Mouse (Mus musculus): ENCODE data around the gene Sult4a1. TPM values are rescaled to one million over a fixed set of nuclear protein-coding genes. Genes with fewer than 3 reads are reported as not detected.

Gene Sult4a1
- polyA plus RNA-seq (2015; fragmentation: Nextera tagmentation; extraction: Ambion mirVana): 0.82 and 1.1 TPM in 2 replicates

DNA sequence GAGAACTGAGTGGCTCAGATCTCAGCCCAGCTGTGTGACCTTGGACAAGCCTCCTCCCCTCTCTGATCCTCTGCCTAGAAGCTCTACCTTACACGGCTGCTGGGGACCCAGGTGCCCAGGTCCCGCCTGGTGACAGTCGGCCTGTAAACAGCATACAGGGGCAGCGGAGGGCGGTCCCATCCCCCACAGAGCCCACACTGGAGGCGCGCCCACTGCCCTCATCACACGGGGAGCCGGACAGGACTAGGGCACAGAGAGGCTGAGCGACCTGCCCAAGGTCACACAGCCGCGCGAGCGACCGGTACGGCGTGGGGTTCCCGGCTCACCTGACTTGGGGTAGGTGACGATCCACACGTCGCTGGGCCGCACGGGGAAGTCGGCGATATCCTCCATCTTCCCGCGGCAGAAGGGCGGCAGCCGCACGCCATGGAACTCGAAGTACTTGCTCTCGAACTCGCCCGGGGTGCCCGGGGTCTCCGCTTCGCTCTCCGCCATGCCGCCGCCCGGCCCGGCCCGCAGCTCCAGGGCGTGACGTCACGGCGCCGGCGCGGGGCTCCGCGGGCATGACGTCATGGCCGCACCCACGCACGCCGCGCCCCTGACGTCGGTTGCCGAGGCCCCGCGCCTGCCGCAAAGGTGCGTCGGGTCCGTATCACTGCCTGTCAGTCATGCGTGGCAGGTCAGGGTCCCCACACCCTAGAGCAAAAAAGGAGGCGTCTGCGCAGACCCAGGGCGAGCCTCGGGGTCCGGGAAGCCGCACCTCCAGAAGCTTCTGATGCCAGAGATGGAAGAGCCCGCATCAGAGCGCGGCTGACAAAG, at the start of gene Sult4a1:
Sult4a1 (minus strand) TSS at position 650 of the 819 bp plus-strand sequence.
- Histone ChIP-seq H3K36me3 (no peaks in the 10 kb centered on the region), H3K4me2 (peak within 1 kb of the TSS; percentile 89), H3K4me1 (peaks cover 7% of the 10 kb centered on the region), H3K27ac (no peak within 1 kb of the TSS), H3K4me3 (peak within 1 kb of the TSS; percentile 44), H3K27me3 (peaks cover 36% of the 10 kb centered on the region), H3K9me3 (no peaks in the 10 kb centered on the region), H3K9ac (no peak within 1 kb of the TSS)
- ATAC-seq (ENCODE audit: borderline replicate concordance, extremely low read depth, low FRiP score, low TSS enrichment): peak; percentile 56; the same call in 1 of the 2 replicates
- WGBS: 2% methylated on average over 77 of the region's 77 CpGs

DNA sequence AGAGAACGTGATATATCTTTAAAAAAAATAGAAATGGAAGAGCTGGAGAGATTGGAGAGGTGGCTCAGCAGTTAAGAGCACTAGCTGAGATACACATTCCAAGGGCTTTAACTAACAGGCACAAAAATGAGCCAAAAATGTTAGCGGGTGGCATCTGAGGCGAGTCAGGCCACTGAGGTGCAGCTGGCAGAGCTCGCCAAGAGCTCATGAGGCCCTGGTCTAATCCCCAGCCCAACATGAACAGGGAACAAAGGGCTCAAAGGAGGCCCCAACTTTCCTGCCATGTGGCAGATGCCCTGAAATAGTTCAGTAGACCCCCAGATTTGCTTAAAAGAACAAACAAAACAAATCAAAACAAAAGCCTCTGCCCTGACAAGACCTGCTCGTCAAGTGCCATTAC, 35.4 kb upstream of the Sult4a1 start:
- no peak overlapping the region for H3K4me2 ChIP-seq
- 53% methylated on average over 5 of the region's 5 CpGs for WGBS
- H3K9me3 ChIP-seq: no peaks in the 10 kb centered on the region
- ATAC-seq (ENCODE audit: borderline replicate concordance, extremely low read depth, low FRiP score, low TSS enrichment): no peak
- H3K9ac ChIP-seq: no peak overlapping the region
- no peaks in the 10 kb centered on the region for H3K4me1 ChIP-seq
- no peak overlapping the region for H3K27ac ChIP-seq
- no peak overlapping the region for H3K4me3 ChIP-seq
- no peaks in the 10 kb centered on the region for H3K36me3 ChIP-seq
- H3K27me3 ChIP-seq: no peaks in the 10 kb centered on the region

- ATAC-seq (ENCODE audit: borderline replicate concordance, extremely low read depth, low FRiP score, low TSS enrichment): no peak
- H3K27ac ChIP-seq: no peak overlapping the region
Measured at GRCm38 (mm10) chr15:84140109-84140508, 34.6 kb upstream of the Sult4a1 start.

GRCm38 (mm10) chr15:84139592-84140005, 34.0 kb upstream of the Sult4a1 start:
- H3K27me3 ChIP-seq: no peaks in the 10 kb centered on the region
- no peak overlapping the region for H3K9ac ChIP-seq
- no peaks in the 10 kb centered on the region for H3K4me1 ChIP-seq
- no peak overlapping the region for H3K27ac ChIP-seq
- WGBS: 68% methylated on average over 5 of the region's 5 CpGs
- no peak overlapping the region for H3K4me2 ChIP-seq
- H3K9me3 ChIP-seq: no peaks in the 10 kb centered on the region
- no peak overlapping the region for H3K4me3 ChIP-seq
- no peaks in the 10 kb centered on the region for H3K36me3 ChIP-seq
- ATAC-seq (ENCODE audit: borderline replicate concordance, extremely low read depth, low FRiP score, low TSS enrichment): no peak

More at GRCm38 (mm10) chr15:84140109-84140508, 34.6 kb upstream of the Sult4a1 start:
- Histone ChIP-seq H3K4me3 (no peak overlapping the region), H3K4me1 (no peaks in the 10 kb centered on the region), H3K36me3 (no peaks in the 10 kb centered on the region), H3K9ac (no peak overlapping the region), H3K9me3 (no peaks in the 10 kb centered on the region), H3K4me2 (no peak overlapping the region), H3K27me3 (no peaks in the 10 kb centered on the region)
- 49% methylated on average over 3 of the region's 3 CpGs for WGBS

GRCm38 (mm10) chr15:84136473-84137415, 31.2 kb upstream of the Sult4a1 start:
- no peak for ATAC-seq (ENCODE audit: borderline replicate concordance, extremely low read depth, low FRiP score, low TSS enrichment)
- Histone ChIP-seq H3K4me3 (no peak overlapping the region), H3K36me3 (no peaks in the 10 kb centered on the region), H3K9ac (no peak overlapping the region), H3K4me2 (no peak overlapping the region), H3K27me3 (no peaks in the 10 kb centered on the region), H3K27ac (no peak overlapping the region), H3K9me3 (no peaks in the 10 kb centered on the region), H3K4me1 (no peaks in the 10 kb centered on the region)
- WGBS: 33% methylated on average over 12 of the region's 12 CpGs

DNA sequence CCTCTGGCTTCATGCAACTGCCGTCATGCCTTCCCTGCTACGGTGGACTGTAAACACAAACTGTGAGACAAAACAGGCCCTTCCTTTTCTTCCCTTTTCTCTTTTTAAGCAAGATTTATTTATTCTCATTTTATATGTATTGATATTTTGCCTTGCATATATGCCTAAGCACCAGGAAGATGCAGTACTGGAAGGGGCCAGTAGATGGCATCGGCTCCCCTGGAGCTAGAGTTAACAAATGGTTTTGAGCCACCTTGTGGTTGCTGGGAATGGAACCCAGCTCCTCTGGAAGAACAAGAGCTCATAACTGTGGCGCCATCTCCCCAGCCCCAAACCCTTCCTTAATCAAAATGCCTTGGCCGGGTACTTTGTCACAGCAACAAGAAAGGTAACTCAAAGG, 29.9 kb upstream of the Sult4a1 start:
- Histone ChIP-seq H3K4me3 (no peak overlapping the region), H3K9me3 (no peaks in the 10 kb centered on the region), H3K9ac (no peak overlapping the region), H3K4me2 (no peak overlapping the region), H3K27me3 (no peaks in the 10 kb centered on the region), H3K27ac (no peak overlapping the region), H3K36me3 (no peaks in the 10 kb centered on the region), H3K4me1 (no peaks in the 10 kb centered on the region)
- 80% methylated on average over 5 of the region's 5 CpGs for WGBS
- no peak for ATAC-seq (ENCODE audit: borderline replicate concordance, extremely low read depth, low FRiP score, low TSS enrichment)

DNA sequence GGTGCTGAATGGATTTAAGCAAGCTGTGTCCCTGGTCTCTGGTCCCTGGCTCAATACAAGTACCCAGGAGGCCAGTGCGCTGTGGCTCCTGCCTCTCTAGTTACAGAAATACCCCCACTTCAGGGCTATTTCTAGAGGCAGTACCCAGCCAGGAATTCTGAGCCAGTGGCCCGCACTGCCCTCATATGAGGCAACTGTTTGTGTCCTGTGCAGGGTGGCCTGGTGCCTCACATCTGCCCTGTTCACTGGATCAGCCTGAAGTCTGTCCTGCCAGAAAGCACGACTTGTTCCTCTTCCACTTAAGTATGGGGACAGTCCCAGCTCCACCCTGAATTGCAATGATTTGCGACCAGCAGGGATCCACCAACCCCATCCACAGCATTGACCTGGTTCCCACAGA, 27.9 kb upstream of the Sult4a1 start:
- H3K27me3 ChIP-seq: no peaks in the 10 kb centered on the region
- no peak overlapping the region for H3K4me2 ChIP-seq
- no peak overlapping the region for H3K27ac ChIP-seq
- no peak overlapping the region for H3K4me3 ChIP-seq
- no peaks in the 10 kb centered on the region for H3K36me3 ChIP-seq
- no peak for ATAC-seq (ENCODE audit: borderline replicate concordance, extremely low read depth, low FRiP score, low TSS enrichment)
- no peaks in the 10 kb centered on the region for H3K4me1 ChIP-seq
- H3K9me3 ChIP-seq: no peaks in the 10 kb centered on the region
- WGBS: 69% methylated on average over 4 of the region's 4 CpGs
- H3K9ac ChIP-seq: no peak overlapping the region

- no peaks in the 10 kb centered on the region for H3K36me3 ChIP-seq
- 89% methylated on average over 7 of the region's 7 CpGs for WGBS
- ATAC-seq (ENCODE audit: borderline replicate concordance, extremely low read depth, low FRiP score, low TSS enrichment): no peak
- no peak overlapping the region for H3K9ac ChIP-seq
- H3K4me2 ChIP-seq: no peak overlapping the region
- no peaks in the 10 kb centered on the region for H3K4me1 ChIP-seq
- no peak overlapping the region for H3K4me3 ChIP-seq
- H3K9me3 ChIP-seq: no peaks in the 10 kb centered on the region
- no peak overlapping the region for H3K27ac ChIP-seq
- no peaks in the 10 kb centered on the region for H3K27me3 ChIP-seq
Measured at GRCm38 (mm10) chr15:84131971-84132370, 26.4 kb upstream of the Sult4a1 start.

DNA sequence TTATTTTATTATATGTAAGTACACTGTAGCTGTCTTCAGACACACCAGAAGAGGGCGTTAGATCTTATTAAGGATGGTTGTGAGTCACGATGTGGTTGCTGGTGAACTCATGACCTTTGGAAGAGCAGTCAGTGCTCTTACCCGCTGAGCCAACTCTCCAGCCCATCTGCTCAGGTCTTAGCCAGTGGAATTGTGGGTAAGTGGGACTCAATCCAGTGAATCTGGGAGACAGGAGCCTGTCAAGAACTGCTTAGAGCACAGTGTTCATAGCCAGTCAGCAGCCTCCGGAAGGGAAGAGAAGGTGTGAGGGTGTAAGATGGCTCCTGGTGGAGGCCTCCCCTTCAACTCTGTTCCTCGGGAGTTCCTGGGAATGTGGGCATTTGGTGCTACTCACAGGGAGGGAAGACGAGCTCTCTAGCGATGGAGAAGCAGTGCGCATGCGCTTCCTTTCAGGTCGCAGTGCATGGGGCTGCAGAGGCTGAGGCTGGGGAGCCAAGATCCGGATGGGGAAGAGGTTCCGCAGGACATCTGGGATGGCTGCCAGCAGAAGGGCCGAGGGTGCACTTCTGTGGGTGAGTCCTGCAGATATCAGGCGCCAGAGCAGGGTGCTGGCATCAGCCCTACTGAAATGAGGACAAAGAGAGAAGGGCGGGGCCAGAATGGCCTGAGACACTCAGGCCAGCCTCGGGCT, 25.7 kb upstream of the Sult4a1 start:
- no peaks in the 10 kb centered on the region for H3K4me1 ChIP-seq
- no peak overlapping the region for H3K4me3 ChIP-seq
- no peak overlapping the region for H3K27ac ChIP-seq
- H3K9me3 ChIP-seq: no peaks in the 10 kb centered on the region
- 39% methylated on average over 16 of the region's 16 CpGs for WGBS
- no peak overlapping the region for H3K9ac ChIP-seq
- H3K4me2 ChIP-seq: no peak overlapping the region
- ATAC-seq (ENCODE audit: borderline replicate concordance, extremely low read depth, low FRiP score, low TSS enrichment): no peak
- H3K36me3 ChIP-seq: no peaks in the 10 kb centered on the region
- no peaks in the 10 kb centered on the region for H3K27me3 ChIP-seq

- Histone ChIP-seq H3K27ac (no peak overlapping the region), H3K4me2 (no peak overlapping the region), H3K4me3 (no peak overlapping the region), H3K9me3 (no peaks in the 10 kb centered on the region), H3K4me1 (no peaks in the 10 kb centered on the region), H3K27me3 (no peaks in the 10 kb centered on the region), H3K36me3 (no peaks in the 10 kb centered on the region), H3K9ac (no peak overlapping the region)
- WGBS: 33% methylated on average over 5 of the region's 5 CpGs
- no peak for ATAC-seq (ENCODE audit: borderline replicate concordance, extremely low read depth, low FRiP score, low TSS enrichment)
Measured at GRCm38 (mm10) chr15:84126871-84127270, 21.3 kb upstream of the Sult4a1 start.

DNA sequence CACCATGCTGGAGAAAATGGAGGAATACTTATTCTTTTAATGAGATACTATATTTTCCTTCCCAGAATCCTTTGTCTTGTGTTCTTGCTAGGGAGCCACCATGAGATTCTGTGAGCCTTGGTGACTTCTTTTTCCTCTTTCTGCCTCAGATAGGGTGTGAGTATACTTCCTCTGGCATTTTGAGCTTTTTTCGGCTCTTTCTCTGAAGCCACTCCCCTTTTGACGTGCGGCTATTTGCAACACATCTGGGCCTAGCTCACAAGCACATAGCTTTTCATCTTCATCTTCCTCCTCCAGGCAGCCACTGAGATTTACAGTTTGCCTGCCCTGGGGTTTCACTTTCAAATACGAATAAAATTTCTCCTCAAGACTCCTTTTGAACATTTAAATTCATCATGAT, 20.9 kb upstream of the Sult4a1 start:
- Histone ChIP-seq H3K27me3 (no peaks in the 10 kb centered on the region), H3K36me3 (no peaks in the 10 kb centered on the region), H3K4me1 (no peaks in the 10 kb centered on the region), H3K9ac (no peak overlapping the region), H3K4me2 (no peak overlapping the region), H3K27ac (no peak overlapping the region), H3K4me3 (no peak overlapping the region), H3K9me3 (no peaks in the 10 kb centered on the region)
- 63% methylated on average over 4 of the region's 4 CpGs for WGBS
- ATAC-seq (ENCODE audit: borderline replicate concordance, extremely low read depth, low FRiP score, low TSS enrichment): no peak

Measured in lung, embryonic 15.5 days (tissue).